Mouse (Mus musculus) cerebellum, adult 18-20 months (tissue): Measurements from ENCODE around the gene Myl9.
"Not testable (repeated sequence)": the region's sequence is repeated elsewhere in the genome, so short reads cannot be mapped to it uniquely, and the experiment has no call there.

Experiments used
- DNase-seq, 2 experiments: peaks; one replicate each; pipeline ENCODE4 v3.0.0; 2021

The Myl9 gene

DNA sequence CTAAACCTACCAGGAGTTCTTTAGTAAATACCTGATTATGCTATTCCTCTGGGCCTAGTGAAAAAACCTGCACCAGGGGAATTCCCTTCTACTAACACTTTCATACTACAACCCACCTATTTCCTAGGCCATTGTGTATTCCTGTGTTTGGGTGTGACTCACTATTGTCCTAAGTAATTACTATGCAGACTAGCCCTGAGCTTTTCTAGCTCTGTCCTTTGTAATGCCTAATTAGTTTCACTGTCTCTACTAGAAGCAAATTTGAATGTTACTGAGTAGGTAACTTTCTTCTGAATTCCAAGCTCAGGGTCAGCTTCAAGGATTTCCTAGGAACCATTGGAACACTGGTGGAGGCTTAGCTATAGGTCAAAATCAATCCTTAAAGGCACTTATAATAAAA, 11.1 kb downstream of the Myl9 start:
- not testable (repeated sequence) for DNase-seq

DNA sequence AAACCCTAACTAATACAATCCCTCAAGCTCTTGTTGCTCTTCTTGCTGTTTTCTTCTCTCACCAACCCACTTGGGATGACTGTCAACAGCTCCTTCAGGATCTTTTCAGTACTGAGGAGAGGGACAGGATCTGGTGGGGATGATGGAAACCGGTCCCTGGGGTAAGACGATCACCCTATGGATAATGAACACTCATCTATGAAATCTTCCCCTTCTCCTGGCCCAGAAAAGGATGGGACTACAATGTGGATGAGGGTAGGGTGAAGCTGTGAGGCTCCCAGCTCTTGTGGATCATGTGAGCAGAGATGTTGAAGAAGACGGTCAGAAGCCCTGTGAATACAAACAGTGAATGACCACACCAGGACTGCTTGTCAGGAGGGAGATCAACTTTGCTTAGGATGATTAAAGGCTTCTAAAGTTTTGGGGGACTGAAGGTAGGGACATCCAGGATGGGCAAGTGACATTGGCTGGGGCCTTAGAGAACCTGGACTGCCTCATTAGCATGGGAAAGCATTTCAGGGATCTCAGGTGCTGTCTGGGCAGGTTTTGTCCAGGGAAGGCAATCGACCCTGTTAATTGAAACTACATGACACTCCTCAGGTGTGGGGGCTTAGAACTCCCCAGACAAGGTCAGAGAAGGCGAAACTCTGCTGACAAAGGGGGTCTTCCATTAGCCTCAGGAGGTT, 12.0 kb downstream of the Myl9 start:
- no peak for DNase-seq

DNA sequence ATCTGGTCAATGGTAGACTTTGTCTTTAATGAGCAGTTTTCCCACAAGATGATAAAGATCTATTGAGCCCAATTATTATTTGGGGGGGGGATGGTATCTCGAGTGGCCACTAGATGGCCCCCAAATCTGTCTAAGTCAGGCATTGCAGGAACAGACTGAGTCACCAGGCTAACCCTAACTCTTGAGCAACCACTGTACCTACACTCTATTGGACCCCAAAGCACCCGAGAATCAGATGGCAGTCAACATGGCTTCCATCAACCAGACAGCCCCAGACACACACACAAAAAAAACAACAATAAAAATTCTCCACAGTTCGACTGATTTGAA, 12.5 kb downstream of the Myl9 start:
- DNase-seq, result peak; percentile 16 to 38

DNA sequence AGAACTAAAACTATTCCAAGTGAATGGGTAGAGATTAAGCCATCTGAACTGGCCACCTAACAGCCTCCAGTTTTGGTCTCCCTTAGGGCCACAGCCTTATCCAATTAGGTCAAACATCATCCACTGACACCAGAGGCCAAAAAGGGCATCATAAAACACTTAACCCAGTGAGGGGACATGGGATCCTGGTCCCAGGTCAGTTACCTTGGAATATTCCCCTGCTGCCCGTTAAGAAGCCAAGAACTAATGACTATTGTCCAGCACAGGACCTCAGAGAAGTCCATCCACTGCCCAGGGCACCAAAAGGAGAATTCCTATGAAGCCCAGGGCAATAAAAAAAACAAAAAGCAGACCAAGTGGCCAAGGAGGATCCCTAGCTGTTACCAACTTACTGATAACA, 13.6 kb downstream of the Myl9 start:
- DNase-seq, result no peak

DNA sequence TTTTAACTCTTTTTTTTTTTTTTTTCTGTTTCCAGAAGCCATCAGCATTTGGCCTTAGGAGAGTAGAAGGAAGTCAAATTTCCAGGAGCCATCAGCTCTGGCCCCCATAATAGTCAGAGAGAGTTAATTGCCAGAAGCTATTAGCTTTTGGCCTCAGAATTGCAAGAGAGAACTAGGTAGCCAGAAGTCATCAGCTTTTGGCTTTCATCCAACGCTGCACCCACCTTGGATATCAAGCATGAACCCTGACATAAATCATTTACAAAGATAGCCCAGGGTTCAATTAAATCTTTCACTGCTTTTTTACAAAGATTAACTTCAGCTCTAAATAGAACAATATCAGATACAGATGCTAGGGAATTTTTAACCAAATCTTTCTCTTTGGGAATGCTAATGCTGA, 23.3 kb downstream of the Myl9 start:
- DNase-seq, result no peak

DNA sequence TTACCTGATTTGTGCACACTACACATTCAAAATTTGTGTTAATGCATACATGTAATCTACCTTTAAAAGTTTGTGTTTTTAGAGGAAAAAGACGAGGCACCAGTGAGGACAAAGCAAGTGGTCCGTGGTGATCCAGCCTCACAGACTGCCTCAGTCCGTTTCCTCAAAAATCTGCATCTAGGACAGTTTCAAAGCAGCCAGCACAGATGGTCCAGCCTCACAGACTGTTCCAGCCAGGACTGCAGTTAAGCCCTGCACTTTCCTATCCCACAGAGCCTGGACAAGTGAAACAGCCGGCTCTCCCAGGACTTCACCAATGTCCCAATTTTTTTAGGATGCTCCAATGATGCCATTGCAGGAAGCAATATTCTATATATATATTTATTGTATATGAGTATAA, 25.8 kb downstream of the Myl9 start:
- DNase-seq, result peak in 1 of 2 experiments; percentile 12

DNA sequence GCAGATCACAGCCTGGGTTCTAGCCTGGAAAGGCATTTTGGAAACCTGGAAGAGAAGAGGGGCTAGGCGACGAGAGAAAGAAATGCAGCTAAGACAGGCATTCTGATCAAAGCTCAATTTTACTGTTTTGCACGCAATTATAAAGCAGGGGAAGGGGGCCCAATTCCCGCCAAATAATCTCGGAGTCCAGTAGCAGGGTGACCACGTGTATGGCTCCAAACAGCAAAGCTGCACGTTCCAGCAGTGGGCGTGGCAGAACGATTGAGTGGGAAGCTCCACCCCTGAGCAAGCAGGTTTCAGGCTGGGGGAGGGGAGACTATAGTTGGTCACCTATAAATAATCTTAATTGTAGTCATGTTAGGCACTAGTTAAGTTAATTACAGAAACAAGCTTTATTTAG, 26.9 kb downstream of the Myl9 start:
- DNase-seq, result not testable (repeated sequence)

DNA sequence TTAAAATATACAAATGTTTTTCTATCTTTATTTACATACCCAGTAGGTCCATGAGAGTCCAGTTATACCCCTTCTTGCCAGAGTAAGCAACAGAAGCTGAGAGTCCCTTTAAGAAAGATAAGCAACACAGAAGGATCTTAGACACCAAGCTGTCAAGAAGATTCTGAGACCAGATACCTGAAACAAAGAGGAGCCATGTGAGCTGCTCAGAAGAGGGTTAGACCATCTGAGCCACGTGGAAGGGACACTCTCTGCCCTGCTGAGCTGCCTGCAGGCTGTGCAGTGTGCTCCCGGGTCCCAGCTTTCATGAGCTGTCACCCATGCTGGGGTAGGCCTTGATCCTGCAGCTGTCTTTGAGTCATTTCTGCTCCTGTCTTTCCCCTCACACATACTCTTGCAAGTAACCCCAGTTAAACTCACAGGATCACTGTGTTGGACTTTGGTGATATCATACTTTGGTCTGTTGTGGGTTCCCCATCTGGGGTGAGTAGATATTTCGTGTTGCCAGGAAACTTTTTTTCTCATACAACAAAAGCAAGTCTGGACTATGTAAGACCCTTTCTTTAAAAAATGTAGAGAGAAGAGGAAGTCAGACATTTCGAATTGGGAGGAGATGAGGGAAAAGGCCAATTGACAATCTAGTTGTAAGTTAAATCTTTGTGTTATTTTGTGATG, 28.6 kb downstream of the Myl9 start:
- DNase-seq, result no peak

DNA sequence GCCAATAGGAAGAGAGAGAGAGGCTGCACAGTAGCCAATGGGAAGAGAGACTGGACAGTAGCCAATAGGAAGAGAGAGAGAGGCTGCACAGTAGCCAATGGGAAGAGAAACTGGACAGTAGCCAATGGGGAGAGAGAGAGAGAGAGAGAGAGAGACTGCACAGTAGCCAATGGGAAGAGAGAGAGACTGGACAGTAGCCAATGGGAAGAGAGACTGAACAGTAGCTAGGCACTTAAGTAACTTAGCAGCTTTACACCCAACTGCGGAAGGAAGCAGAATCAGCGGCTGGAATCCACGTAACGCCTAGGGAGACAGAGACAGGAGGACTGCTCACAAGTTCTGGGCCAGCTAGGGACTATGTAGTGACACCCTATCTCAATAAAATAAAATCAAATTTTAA, 29.4 kb downstream of the Myl9 start:
- no peak for DNase-seq

DNA sequence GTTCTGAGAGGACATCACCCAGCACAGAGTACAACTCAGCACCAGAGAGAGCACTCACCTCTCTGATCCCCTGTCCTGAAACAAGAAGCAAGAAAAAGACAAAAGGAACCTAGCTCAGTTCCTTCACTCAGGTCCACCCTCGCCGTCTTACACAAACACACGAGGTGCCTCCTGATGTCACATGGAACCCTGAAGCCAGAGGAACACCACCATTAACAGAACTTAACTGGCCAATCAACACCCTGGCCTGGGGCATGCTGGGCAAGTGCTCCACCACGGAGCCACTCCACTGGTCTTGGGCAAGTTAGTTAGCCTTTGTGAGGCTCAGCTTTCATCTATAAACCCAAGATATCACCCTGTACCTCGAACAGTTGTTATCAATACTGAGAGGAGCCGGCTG, 31.7 kb downstream of the Myl9 start:
- no peak for DNase-seq

DNA sequence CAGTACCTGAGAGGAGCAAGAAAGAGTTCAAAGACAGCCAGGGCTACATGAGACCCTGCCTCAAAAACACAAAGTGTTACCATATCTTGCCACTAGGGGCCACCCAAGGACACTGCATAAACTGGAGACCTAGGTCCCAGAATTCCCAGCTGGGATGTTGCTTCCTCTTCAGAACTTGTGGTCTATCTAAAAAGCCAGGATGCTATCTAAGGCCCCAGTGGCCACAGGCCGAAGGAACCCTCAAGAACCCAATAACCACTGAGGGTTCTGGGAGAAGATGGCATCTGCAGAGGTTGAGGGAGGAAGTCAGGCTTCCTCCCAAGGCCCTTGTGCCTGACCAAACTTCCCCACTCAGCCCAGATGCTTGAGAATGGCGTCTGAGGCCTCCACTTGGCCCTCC, 34.4 kb downstream of the Myl9 start:
- DNase-seq, result peak; percentile 55 to 72

DNA sequence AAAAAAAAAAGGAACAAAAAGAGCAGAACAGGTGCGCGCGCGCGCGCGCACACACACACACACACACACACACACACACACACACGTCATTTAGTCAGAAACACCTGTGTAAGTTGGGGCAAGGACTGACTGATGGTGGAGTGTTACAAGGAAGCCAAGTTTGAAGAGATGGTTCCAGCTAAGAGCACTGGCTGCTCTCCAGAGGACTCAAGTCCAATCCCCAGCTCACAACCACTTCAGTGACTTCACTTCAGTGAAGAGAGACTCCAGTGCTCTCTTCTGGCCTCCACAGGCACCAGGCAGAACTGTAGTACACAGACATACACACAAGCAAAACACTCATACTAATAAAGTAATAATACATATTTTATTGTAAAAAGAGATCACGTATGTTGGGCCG, 35.5 kb downstream of the Myl9 start:
- DNase-seq, result no peak

DNA sequence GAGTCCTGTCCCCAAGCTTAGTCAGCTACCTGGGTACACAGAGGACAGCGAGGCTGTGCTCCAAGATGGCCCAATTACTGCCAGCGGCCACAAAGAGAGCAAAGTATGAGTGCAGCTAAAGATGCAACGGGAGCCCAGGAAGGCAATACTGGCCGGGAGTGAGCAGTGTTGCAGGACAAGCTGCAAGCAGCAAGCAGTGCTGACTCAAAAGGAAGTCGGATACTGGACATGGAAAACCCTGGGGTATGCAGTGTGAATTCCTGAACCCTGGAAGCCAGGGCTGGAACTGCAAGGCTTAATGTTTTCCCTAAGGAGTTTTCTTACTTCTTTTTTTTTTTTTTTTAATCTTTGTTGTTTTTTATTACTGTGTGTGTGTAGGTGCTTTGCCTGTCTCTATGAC, 36.3 kb downstream of the Myl9 start:
- no peak for DNase-seq

DNA sequence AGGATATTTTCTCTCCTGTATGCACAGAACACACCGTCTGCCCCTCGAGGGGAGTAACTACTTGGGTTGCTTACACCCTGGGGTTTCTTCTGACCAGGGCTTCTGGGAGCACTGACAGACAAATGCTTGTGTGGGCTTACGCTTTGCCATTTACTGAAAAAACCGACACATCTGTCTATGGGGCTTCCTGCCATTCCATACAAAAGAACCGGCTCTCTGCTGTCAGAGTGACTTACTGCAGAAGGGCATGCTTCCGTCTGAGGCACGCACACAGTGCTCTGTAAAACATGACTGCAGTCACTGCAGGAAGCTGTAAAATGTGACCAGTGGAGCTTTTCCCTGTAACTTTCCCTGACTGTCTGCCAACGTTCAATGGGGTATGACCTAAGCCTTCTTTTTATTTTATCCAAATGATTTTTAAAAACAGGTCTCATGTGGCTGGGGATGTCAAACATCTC, 39.2 kb downstream of the Myl9 start:
- no peak for DNase-seq

DNA sequence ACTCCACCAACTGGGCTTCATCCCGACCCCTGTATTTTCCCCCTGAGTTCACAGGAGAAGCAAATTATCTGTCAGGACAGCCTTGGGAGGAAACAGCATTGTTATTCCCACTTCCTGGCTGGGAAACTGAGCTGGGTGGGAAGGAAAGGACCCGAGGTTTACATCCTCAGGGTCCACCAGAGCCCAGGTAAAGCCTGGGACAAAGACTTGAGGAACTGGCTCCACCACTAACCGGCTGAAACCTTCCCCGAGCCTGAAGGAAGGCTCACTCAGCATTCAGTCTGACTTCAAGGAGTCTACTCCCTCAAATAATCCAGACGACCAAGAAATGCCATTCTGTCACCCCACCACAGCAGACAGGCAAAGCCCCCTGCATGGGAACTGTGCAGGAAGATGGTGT, 39.7 kb downstream of the Myl9 start:
- no peak for DNase-seq

DNA sequence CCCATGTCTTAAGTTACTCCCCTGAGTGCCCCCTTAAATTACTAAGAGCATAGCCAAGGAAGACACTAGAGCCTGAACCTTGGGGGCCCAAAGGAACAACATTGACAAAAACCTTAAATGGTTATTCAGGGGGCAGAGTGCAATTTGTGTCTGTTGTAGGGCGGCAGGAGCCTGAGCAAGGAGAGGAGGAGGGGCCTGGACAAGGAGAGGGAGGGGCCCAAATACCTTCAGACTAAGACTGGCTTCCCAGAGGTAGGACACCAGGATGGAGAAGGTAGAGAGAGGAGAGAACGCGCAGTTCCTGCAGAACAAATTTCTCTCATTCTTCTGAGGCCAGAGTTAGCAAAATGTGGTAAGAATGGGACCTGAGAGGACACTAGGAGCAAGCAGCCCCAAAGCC, 40.2 kb downstream of the Myl9 start:
- no peak for DNase-seq

DNA sequence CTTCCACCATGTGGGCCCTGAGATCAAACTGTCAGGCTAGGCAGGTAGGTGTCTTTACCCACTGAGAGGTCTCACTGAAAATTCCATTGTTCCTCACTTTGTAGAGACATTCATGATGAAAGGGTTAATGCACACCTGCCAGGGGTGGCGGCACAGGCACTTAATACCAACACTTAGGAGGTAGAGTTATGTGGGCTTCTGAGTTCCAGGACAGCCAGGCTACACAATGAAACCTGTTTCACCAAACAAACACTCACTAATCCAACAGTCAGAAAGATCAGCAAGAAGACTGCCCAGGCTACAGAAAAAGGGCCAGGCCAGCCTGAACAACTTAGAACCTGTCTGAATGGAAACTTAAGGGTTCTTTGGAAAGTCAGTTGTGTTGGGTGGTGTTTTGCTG, 40.9 kb downstream of the Myl9 start:
- DNase-seq, result no peak

DNA sequence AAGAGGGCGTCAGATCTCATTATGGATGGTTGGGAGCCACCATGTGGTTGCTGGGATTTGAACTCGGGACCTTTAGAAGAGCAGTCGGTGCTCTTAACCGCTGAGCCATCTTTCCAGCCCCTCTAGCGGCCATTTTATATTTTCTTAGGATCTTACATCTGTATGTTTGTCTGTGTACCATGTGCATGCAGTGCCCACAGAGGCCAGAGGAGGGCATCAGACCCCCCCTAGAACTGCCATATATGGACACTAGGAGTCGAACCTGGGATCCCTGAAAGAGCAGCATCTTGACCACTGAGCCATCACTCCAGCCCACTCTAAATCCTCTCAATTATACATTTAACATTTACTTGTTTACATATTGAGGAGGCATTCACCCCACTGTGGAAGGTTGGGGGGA, 49.9 kb downstream of the Myl9 start:
- not testable (repeated sequence) for DNase-seq
